Mouse (Mus musculus) 416B (cell line): ENCODE data around the gene Sept1.

ENCODE experiments used
- DNase-seq: peaks from one replicate; pipeline ENCODE4 v3.0.0; 2011; ENCODE audit warnings: low read depth

Sept1 gene

GRCm38 (mm10) chr7:127232622-127233367, at the start of gene Sept1, which contains the start of gene Zfp553:
Sept1 (minus strand) TSS chr7:127233130.
Zfp553 (plus strand) TSS chr7:127233061.
- DNase-seq, result peak; percentile 81

- DNase-seq, result no peak
Observed at GRCm38 (mm10) chr7:127282190-127282589, 49.3 kb upstream of the Sept1 start.

- DNase-seq, result peak; percentile 93
Observed at GRCm38 (mm10) chr7:127281114-127281513, 48.2 kb upstream of the Sept1 start.

- DNase-seq, result no peak
Observed at GRCm38 (mm10) chr7:127280092-127280491, 47.2 kb upstream of the Sept1 start.

GRCm38 (mm10) chr7:127278311-127278710, 45.4 kb upstream of the Sept1 start:
- peak; percentile 81 for DNase-seq

- DNase-seq, result no peak
Observed at GRCm38 (mm10) chr7:127276519-127276961, 43.6 kb upstream of the Sept1 start.

- peak; percentile 98 for DNase-seq
Observed at GRCm38 (mm10) chr7:127273925-127274789, 41.2 kb upstream of the Sept1 start, which contains the start of gene Sephs2. Sephs2 (minus strand) TSS chr7:127274055.

GRCm38 (mm10) chr7:127273118-127273923, 40.4 kb upstream of the Sept1 start:
- DNase-seq, result no peak

- no peak for DNase-seq
Observed at GRCm38 (mm10) chr7:127272566-127272965, 39.6 kb upstream of the Sept1 start.

- no peak for DNase-seq
Observed at GRCm38 (mm10) chr7:127271093-127271492, 38.2 kb upstream of the Sept1 start.

- DNase-seq, result no peak
Observed at GRCm38 (mm10) chr7:127270666-127271065, 37.7 kb upstream of the Sept1 start.

- peak; percentile 92 for DNase-seq
Observed at GRCm38 (mm10) chr7:127270256-127270655, 37.3 kb upstream of the Sept1 start.

- DNase-seq, result no peak
Observed at GRCm38 (mm10) chr7:127263526-127263925, 30.6 kb upstream of the Sept1 start.

- DNase-seq, result no peak
Observed at GRCm38 (mm10) chr7:127262218-127262961, 29.5 kb upstream of the Sept1 start.

- DNase-seq, result peak; percentile 100
Observed at GRCm38 (mm10) chr7:127260309-127261111, 27.6 kb upstream of the Sept1 start, which contains the start of gene Dctpp1. Dctpp1 (minus strand) TSS chr7:127260709.

- peak; percentile 42 for DNase-seq
Observed at GRCm38 (mm10) chr7:127259186-127259905, 26.4 kb upstream of the Sept1 start.

GRCm38 (mm10) chr7:127256518-127256917, 23.6 kb upstream of the Sept1 start:
- DNase-seq, result no peak

- DNase-seq, result no peak
Observed at GRCm38 (mm10) chr7:127255965-127256364, 23.0 kb upstream of the Sept1 start.

- peak; percentile 70 for DNase-seq
Observed at GRCm38 (mm10) chr7:127255008-127255407, 22.1 kb upstream of the Sept1 start.
